Mouse (Mus musculus) hindbrain, embryonic 10.5 days (tissue): ENCODE data around the gene Ppfia3. TPM values are rescaled to one million over a fixed set of nuclear protein-coding genes. Genes with fewer than 3 reads are reported as not detected.
"Not testable (repeated sequence)": the region's sequence is repeated elsewhere in the genome, so short reads cannot be mapped to it uniquely, and the experiment has no call there.

Experiments
- DNase-seq: peaks from one replicate; pipeline ENCODE4 v3.0.0-alpha.2; 2017; ENCODE audit warnings: low spot score
- H3K27ac ChIP-seq: fragments of 300-500 bp; sonication (generic); 2 replicates; pipeline ENCODE4 v1.5.1; 2016; ENCODE audit warnings: mild to moderate bottlenecking, moderate library complexity
- H3K27me3 ChIP-seq: fragments of 300-500 bp; sonication (generic); 2 replicates; pipeline ENCODE4 v1.6.1; 2016; ENCODE audit warnings: mild to moderate bottlenecking; ENCODE audit not compliant: poor library complexity, insufficient read depth, severe bottlenecking
- H3K36me3 ChIP-seq: fragments of 300-500 bp; sonication (generic); 2 replicates; pipeline ENCODE4 v1.6.1; 2016; ENCODE audit warnings: mild to moderate bottlenecking, moderate library complexity
- H3K4me1 ChIP-seq: fragments of 300-500 bp; sonication (generic); replicated peaks from 2 replicates; pipeline ENCODE4 v1.6.1; 2016; ENCODE audit warnings: mild to moderate bottlenecking
- H3K4me3 ChIP-seq: fragments of 300-500 bp; sonication (generic); 2 replicates; pipeline ENCODE4 v1.5.1; 2016; ENCODE audit warnings: mild to moderate bottlenecking, moderate library complexity
- H3K9me3 ChIP-seq: fragments of 300-500 bp; sonication (generic); 2 replicates; pipeline ENCODE4 v1.6.1; 2016; ENCODE audit warnings: mild to moderate bottlenecking, moderate library complexity
- WGBS: fragments of 180-500 bp; shearing (Covaris S2); methylation state at CpG from one replicate; pipeline ENCODE4 v1.1.7; 2016; 5-methylcytosine and 5-hydroxymethylcytosine counted together
- polyA plus RNA-seq: library from polyadenylated mRNA; unstranded; fragments of >200 nt; fragmentation: Nextera tagmentation; extraction: Ambion mirVana; gene quantifications from 2 replicates; pipeline ENCODE4 v1.2.1, GENCODE M21; 2016

Gene Ppfia3
- polyA plus RNA-seq, 1 experiment from 2014 or later, result 12.9 TPM

DNA sequence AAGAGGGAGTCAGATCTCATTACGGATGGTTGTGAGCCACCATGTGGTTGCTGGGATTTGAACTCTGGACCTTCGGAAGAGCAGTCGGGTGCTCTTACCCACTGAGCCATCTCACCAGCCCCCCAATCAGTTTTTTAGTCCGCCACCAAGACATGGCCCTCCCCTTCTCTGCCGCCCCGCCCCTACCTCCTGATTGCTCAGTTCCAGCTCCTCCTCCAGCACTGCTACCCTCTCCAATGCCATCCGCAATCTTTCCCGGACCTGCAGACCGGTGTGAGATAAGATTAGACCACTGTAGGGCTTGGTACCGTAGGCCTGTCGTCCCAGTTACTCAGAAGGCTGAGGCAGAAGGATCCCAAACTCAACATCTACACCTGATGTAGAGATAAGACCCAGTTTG lies 7.7 kb downstream of the Ppfia3 start:
- H3K4me1 ChIP-seq, result peaks cover 25% of the 10 kb centered on the region
- peaks cover 29% of the 10 kb centered on the region for H3K36me3 ChIP-seq
- not testable (repeated sequence) for DNase-seq, H3K4me3 ChIP-seq, H3K27ac ChIP-seq, H3K9me3 ChIP-seq
- H3K27me3 ChIP-seq, result peaks cover 61% of the 10 kb centered on the region
- 58% methylated on average over 11 of the region's 11 CpGs for WGBS

DNA sequence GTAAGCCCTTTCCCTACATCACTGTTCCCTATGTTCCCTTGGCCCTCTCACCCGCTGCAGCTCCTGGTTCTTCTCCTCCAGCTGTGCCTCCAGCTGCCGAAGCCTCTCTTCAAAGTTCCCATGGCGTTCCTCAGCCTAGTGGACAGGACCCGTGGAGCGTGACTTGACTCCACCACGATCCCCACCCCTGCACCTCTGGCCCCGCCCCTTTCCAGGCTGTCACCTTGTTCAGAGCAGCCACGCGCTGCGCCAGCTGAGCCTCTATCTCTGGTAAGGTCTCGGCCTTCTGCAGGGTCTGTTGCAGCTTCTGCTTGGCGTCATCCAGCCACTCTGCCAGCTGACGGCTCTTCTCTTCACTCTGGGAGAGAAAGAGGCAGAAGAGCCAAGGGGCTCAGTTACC lies 10.7 kb downstream of the Ppfia3 start:
- Histone ChIP-seq H3K4me1 (peaks cover 5% of the 10 kb centered on the region), H3K36me3 (peaks cover 29% of the 10 kb centered on the region), H3K9me3 (no peaks in the 10 kb centered on the region), H3K27ac (no peak overlapping the region), H3K27me3 (peaks cover 48% of the 10 kb centered on the region), H3K4me3 (no peak overlapping the region)
- no peak for DNase-seq
- WGBS, result 55% methylated on average over 13 of the region's 13 CpGs

- Histone ChIP-seq H3K27ac (no peak overlapping the region), H3K9me3 (no peaks in the 10 kb centered on the region), H3K4me1 (peaks cover 3% of the 10 kb centered on the region; the same call in 1 of the 2 replicates), H3K36me3 (peaks cover 29% of the 10 kb centered on the region), H3K4me3 (no peak overlapping the region), H3K27me3 (peaks cover 42% of the 10 kb centered on the region)
- DNase-seq, result no peak
- 81% methylated on average over 15 of the region's 15 CpGs for WGBS
Observed at GRCm38 (mm10) chr7:45355318-45356020, 11.3 kb downstream of the Ppfia3 start.

GRCm38 (mm10) chr7:45353041-45353440 lies 13.8 kb downstream of the Ppfia3 start:
- Histone ChIP-seq H3K36me3 (peaks cover 41% of the 10 kb centered on the region), H3K9me3 (no peaks in the 10 kb centered on the region), H3K4me3 (no peak overlapping the region), H3K4me1 (peaks cover 3% of the 10 kb centered on the region; the same call in 1 of the 2 replicates), H3K27me3 (peaks cover 40% of the 10 kb centered on the region), H3K27ac (no peak overlapping the region)
- DNase-seq, result no peak
- 20% methylated on average over 5 of the region's 5 CpGs for WGBS

DNA sequence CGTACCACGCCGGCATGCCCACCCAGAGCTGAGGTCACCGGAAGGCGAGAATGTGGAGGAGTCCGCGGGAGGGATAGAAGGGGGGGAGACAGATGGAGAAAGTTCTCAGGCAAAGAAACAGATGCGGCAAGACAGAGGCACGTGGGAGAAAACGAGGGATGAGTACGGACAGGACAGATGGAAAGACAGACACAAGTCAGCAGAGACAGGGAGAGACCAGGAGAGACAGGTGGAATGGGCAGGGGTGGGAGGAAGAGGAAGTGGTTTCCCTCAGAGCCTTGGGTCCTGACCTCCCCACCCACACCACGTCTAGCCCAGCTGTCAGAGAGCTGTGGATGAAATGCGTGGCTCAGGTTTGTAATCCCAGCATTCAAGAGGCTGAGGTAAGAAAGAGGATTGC lies 19.9 kb downstream of the Ppfia3 start:
- Histone ChIP-seq H3K27ac (no peak overlapping the region), H3K9me3 (no peaks in the 10 kb centered on the region), H3K4me3 (no peak overlapping the region), H3K4me1 (0 out of 2 replicates have a peak, but pooled peaks cover 2% of the 10 kb centered on the region), H3K27me3 (peaks cover 23% of the 10 kb centered on the region), H3K36me3 (peaks cover 41% of the 10 kb centered on the region)
- no peak for DNase-seq
- WGBS, result 77% methylated on average over 13 of the region's 13 CpGs

GRCm38 (mm10) chr7:45343543-45343942 lies 23.3 kb downstream of the Ppfia3 start:
- H3K9me3 ChIP-seq, result no peaks in the 10 kb centered on the region
- WGBS, result 33% methylated on average over 13 of the region's 13 CpGs
- no peak overlapping the region for H3K4me3 ChIP-seq
- H3K36me3 ChIP-seq, result peaks cover 33% of the 10 kb centered on the region
- DNase-seq, result no peak
- peaks cover 26% of the 10 kb centered on the region for H3K27me3 ChIP-seq
- H3K4me1 ChIP-seq, result peaks cover 36% of the 10 kb centered on the region
- no peak overlapping the region for H3K27ac ChIP-seq

- H3K27ac ChIP-seq, result no peak overlapping the region
- H3K36me3 ChIP-seq, result peaks cover 22% of the 10 kb centered on the region
- H3K4me1 ChIP-seq, result peaks cover 50% of the 10 kb centered on the region
- peaks cover 32% of the 10 kb centered on the region for H3K27me3 ChIP-seq
- DNase-seq, result no peak
- H3K4me3 ChIP-seq, result no peak overlapping the region
- H3K9me3 ChIP-seq, result no peaks in the 10 kb centered on the region
- WGBS, result 91% methylated on average over 11 of the region's 11 CpGs
Observed at GRCm38 (mm10) chr7:45342081-45342480, 24.7 kb downstream of the Ppfia3 start.

GRCm38 (mm10) chr7:45341303-45341702 lies 25.5 kb downstream of the Ppfia3 start:
- Histone ChIP-seq H3K27me3 (peaks cover 35% of the 10 kb centered on the region), H3K9me3 (no peaks in the 10 kb centered on the region), H3K27ac (no peak overlapping the region), H3K4me1 (peaks cover 49% of the 10 kb centered on the region), H3K36me3 (peaks cover 14% of the 10 kb centered on the region), H3K4me3 (peak overlapping the region; percentile 63)
- WGBS, result 5% methylated on average over 8 of the region's 8 CpGs
- DNase-seq, result peak; percentile 79

DNA sequence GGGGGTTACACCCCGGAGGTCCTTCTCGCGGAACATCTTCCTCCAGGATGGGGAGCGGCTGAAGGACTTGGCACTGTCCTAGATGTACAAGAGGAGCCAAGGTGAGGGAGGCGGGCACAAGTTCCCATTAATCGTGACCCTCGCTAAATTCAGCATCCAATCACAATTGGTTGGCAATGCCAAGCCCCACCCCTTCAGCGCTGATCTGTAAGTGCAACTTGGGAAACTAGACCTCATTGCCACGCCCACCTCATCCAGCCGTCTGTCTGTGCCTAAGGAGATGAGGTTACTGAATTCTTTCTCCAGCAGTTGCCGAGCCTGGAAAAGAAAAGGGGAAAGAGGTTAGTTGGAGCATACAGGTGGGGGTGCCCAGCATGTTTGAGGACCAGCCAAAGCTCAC lies 26.1 kb downstream of the Ppfia3 start:
- Histone ChIP-seq H3K9me3 (no peaks in the 10 kb centered on the region), H3K4me3 (peak overlapping the region; percentile 63), H3K27me3 (peaks cover 38% of the 10 kb centered on the region), H3K36me3 (peaks cover 8% of the 10 kb centered on the region; the same call in 1 of the 2 replicates), H3K27ac (peak overlapping the region; percentile 87), H3K4me1 (peaks cover 49% of the 10 kb centered on the region)
- WGBS, result under 1% methylated on average over 11 of the region's 11 CpGs
- DNase-seq, result peak; percentile 69

DNA sequence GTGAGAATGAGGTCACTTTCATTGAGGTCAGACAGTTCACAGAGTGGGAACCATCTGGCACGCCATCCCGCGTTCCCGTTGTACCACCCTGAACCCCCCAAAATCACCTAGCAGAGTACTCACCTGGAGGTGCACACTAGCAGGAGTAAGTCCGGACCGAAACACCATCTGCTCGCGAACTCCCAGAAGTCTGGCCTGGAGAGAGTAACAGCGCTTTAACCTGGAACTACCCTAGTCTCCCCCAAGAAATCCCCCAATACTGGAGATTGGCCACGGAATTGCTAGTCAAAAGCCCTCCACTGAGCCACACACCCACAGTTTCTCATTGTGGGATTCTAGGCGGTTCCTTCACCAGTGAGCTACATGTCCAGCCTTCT lies 26.8 kb downstream of the Ppfia3 start:
- Histone ChIP-seq H3K9me3 (no peaks in the 10 kb centered on the region), H3K36me3 (0 out of 2 replicates have a peak, but pooled peaks cover 2% of the 10 kb centered on the region), H3K4me1 (peaks cover 52% of the 10 kb centered on the region), H3K4me3 (peak overlapping the region; percentile 63), H3K27ac (peak overlapping the region; percentile 87), H3K27me3 (peaks cover 38% of the 10 kb centered on the region)
- WGBS, result under 1% methylated on average over 11 of the region's 11 CpGs
- DNase-seq, result no peak

DNA sequence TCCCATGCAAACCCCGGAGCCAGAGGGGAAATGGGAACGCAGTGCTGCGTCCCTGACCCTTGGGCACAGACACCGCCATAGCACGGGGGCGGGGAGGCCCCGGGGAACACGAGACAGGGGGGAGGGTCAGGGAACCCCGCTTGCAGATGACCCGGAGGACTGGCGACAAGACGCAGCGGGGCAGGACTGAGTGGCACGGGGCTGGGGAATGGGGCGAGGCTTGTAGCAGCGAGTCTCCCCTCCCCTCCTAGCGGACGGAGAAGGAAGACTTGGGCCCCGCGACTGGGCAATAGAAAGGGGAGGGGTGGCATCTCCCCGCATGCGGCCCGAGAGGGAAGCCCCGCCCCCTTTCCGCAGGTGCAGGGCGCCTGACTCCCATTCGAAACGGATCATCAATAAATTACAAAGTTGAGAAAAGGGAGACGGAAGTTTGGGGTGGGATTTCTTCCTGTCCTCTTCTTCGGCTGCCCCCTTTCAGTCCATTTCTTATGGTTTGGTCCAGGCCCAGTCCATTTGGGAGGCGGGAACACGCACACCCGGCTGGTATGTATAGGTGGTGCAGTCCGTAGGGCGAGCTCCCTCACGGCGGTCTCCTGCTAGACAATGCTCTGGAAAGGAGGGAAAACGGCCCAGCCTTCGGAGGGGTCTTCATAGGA lies 27.3 kb downstream of the Ppfia3 start:
- peaks cover 57% of the 10 kb centered on the region for H3K4me1 ChIP-seq
- peak overlapping the region; percentile 87 for H3K27ac ChIP-seq
- H3K27me3 ChIP-seq, result peaks cover 43% of the 10 kb centered on the region
- DNase-seq, result peak; percentile 89
- H3K9me3 ChIP-seq, result no peaks in the 10 kb centered on the region
- peak overlapping the region; percentile 63 for H3K4me3 ChIP-seq
- WGBS, result under 1% methylated on average over 39 of the region's 39 CpGs
- no peaks in the 10 kb centered on the region for H3K36me3 ChIP-seq

DNA sequence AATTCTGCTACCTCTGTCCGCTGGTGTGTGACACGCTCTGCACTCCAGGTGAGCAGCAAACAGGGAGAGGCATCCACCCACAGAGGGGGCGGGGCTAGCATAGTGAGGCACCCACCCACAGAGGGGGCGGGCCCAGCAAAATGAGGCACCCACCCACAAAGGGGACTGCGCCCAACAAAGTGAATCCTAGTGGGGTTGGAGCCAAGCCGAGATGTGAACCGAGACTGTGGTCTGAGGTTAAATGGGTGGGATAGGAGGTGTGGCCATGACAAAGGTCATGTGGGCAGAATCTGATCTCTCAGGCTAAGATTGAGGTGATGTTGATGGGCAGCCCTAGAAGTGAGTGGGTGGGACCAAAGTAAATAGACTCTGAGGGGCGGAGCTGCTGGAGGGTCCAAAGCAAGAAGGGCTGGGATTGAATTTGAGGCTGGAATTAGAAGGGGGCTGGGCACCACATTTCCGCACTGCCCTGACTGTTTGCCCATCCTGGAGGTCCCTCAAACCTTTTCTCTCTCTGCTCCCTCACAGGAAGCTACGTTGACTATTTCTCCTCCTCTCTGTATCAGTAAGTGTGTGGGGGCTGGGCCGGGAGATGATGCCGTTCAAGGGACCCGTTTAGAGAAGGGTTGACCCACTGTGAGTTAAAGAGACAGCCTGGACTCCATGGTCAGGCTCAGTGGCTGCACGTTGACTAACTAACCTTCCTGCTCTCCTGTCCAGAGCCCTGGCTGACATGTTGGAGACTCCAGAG lies 28.5 kb downstream of the Ppfia3 start:
- peaks cover 53% of the 10 kb centered on the region for H3K27me3 ChIP-seq
- peak; percentile 36 for DNase-seq
- H3K27ac ChIP-seq, result peak overlapping the region; percentile 87
- no peaks in the 10 kb centered on the region for H3K36me3 ChIP-seq
- peaks cover 69% of the 10 kb centered on the region for H3K4me1 ChIP-seq
- H3K4me3 ChIP-seq, result peak overlapping the region; percentile 63
- WGBS, result 2% methylated on average over 14 of the region's 14 CpGs
- H3K9me3 ChIP-seq, result no peaks in the 10 kb centered on the region

DNA sequence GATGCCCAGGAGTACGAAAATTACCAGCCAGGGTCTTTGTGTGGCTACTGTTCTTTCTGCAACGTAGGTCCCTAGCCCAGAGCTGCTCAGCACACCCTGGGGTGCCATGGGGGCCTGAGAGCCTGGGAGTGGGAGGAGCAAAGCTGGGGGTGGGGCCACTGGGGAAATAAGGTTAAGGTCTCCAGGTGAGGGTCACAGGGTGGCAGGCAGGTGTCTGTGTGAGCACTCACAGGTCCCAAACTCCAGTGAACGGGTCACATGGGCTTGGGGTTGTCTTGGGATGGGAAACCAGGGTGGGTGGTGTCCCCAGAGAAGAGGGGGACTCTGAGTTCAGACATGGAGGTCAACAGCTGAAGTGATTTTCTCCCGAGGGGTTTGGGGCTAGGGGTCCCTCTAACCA lies 29.4 kb downstream of the Ppfia3 start:
- H3K27ac ChIP-seq, result no peak overlapping the region
- H3K4me3 ChIP-seq, result no peak overlapping the region
- WGBS, result 9% methylated on average over 4 of the region's 4 CpGs

More for the DNA sequence above, 29.4 kb downstream of the Ppfia3 start:
- H3K36me3 ChIP-seq, result no peaks in the 10 kb centered on the region
- DNase-seq, result no peak
- H3K9me3 ChIP-seq, result no peaks in the 10 kb centered on the region
- H3K27me3 ChIP-seq, result peaks cover 48% of the 10 kb centered on the region
- H3K4me1 ChIP-seq, result peaks cover 78% of the 10 kb centered on the region
